Comparison of ENCODE assay signal across 25 mouse cellular contexts in genomic region chr10:7258607-7259006, GRCm38 (mm10). TPM values are rescaled to one million over a fixed set of nuclear protein-coding genes. Genes with fewer than 3 reads are reported as not detected.
A peak's percentile ranks its signal among the peaks of the same experiment; 100 is the strongest.
DNase-seq lines count a peak whose midpoint lies in the region; ATAC-seq and TF ChIP-seq lines count a peak whose summit lies in the region.
"Had no signal": no experiment of that assay in that cellular context is flagged by ENCODE, and none has a peak within 500 bp of the region (broad histone marks: within the 10 kb centered on the region; RNA-seq: fewer than 3 reads in every experiment).

No protein-coding gene starts in this region.

- no peak overlapping the region for H3K27ac ChIP-seq in hindbrain, embryonic 14.5 days
- no peak overlapping the region for H3K27ac ChIP-seq in hindbrain, embryonic 13.5 days
- no peak overlapping the region for H3K27ac ChIP-seq in lung, postnatal 0 days (ENCODE audit: low read length)
- no peak overlapping the region; the same call in 1 of the 2 replicates for H3K27ac ChIP-seq in kidney, embryonic 16.5 days (ENCODE audit: low read length)
- H3K27ac ChIP-seq: embryonic facial prominence, embryonic 13.5 days; forebrain, embryonic 15.5 days; heart, embryonic 10.5 days; hindbrain, postnatal 0 days; limb, embryonic 15.5 days; liver, embryonic 14.5 days; stomach, embryonic 15.5 days had no signal

- WGBS in hindbrain, embryonic 14.5 days, result 89% methylated on average over 5 of the region's 5 CpGs
- WGBS in hindbrain, embryonic 13.5 days, result 93% methylated on average over 5 of the region's 5 CpGs
- WGBS in lung, postnatal 0 days, result 58% methylated on average over 5 of the region's 5 CpGs
- 71% methylated on average over 5 of the region's 5 CpGs for WGBS in kidney, embryonic 16.5 days

- no peak overlapping the region for H3K4me2 ChIP-seq in hindbrain, embryonic 14.5 days (replicated peaks)
- H3K4me2 ChIP-seq in hindbrain, embryonic 13.5 days, result no peak overlapping the region
- no peak overlapping the region for H3K4me2 ChIP-seq in lung, postnatal 0 days (replicated peaks; ENCODE audit: low read depth, low read length)
- H3K4me2 ChIP-seq in kidney, embryonic 16.5 days (replicated peaks; ENCODE audit: low read depth, low read length), result no peak overlapping the region
- H3K4me2 ChIP-seq: embryonic facial prominence, embryonic 13.5 days; forebrain, embryonic 15.5 days; limb, embryonic 15.5 days; midbrain, embryonic 11.5 days; stomach, embryonic 15.5 days had no signal

- H3K9me3 ChIP-seq in hindbrain, embryonic 14.5 days (ENCODE audit: control insufficient read depth, low read length), result 0 out of 2 replicates have a peak, but pooled peaks cover 4% of the 10 kb centered on the region
- H3K9me3 ChIP-seq in hindbrain, embryonic 13.5 days, result no peaks in the 10 kb centered on the region
- no peaks in the 10 kb centered on the region for H3K9me3 ChIP-seq in lung, postnatal 0 days (ENCODE audit: low read length)
- H3K9me3 ChIP-seq in kidney, embryonic 16.5 days (ENCODE audit: low read length), result no peaks in the 10 kb centered on the region
- H3K9me3 ChIP-seq: embryonic facial prominence, embryonic 13.5 days; forebrain, embryonic 15.5 days; G1E; heart, embryonic 10.5 days; limb, embryonic 15.5 days; stomach, embryonic 15.5 days had no signal

- no peaks in the 10 kb centered on the region for H3K4me1 ChIP-seq in hindbrain, embryonic 14.5 days (replicated peaks; ENCODE audit: control insufficient read depth, insufficient read depth, low read length)
- H3K4me1 ChIP-seq in hindbrain, embryonic 13.5 days (replicated peaks), result no peaks in the 10 kb centered on the region
- no peaks in the 10 kb centered on the region for H3K4me1 ChIP-seq in lung, postnatal 0 days (ENCODE audit: insufficient read depth, low read depth, low read length)
- no peaks in the 10 kb centered on the region for H3K4me1 ChIP-seq in kidney, embryonic 16.5 days (ENCODE audit: insufficient read depth, low read length)
- H3K4me1 ChIP-seq: forebrain, embryonic 15.5 days; heart, embryonic 10.5 days; stomach, embryonic 15.5 days had no signal

- no peak overlapping the region for H3K9ac ChIP-seq in hindbrain, embryonic 14.5 days
- H3K9ac ChIP-seq in hindbrain, embryonic 13.5 days, result no peak overlapping the region
- no peak overlapping the region for H3K9ac ChIP-seq in lung, postnatal 0 days (replicated peaks; ENCODE audit: low read depth)
- no peak overlapping the region for H3K9ac ChIP-seq in kidney, embryonic 16.5 days (replicated peaks; ENCODE audit: low read length)
- H3K9ac ChIP-seq: embryonic facial prominence, embryonic 13.5 days; forebrain, embryonic 15.5 days; limb, embryonic 15.5 days; liver, embryonic 14.5 days; stomach, embryonic 15.5 days had no signal

- ATAC-seq in hindbrain, embryonic 14.5 days (ENCODE audit: low FRiP score), result no peak
- no peak for ATAC-seq in hindbrain, embryonic 13.5 days (ENCODE audit: low FRiP score)
- ATAC-seq in lung, postnatal 0 days, result peak; percentile 80
- peak; percentile 88 for ATAC-seq in kidney, embryonic 16.5 days (ENCODE audit: low FRiP score, low TSS enrichment)
- ATAC-seq: forebrain, embryonic 15.5 days; hindbrain, postnatal 0 days; intestine, embryonic 16.5 days had no signal

- no peak overlapping the region for H3K4me3 ChIP-seq in hindbrain, embryonic 14.5 days (replicated peaks; ENCODE audit: low read length)
- no peak overlapping the region for H3K4me3 ChIP-seq in hindbrain, embryonic 13.5 days
- no peak overlapping the region for H3K4me3 ChIP-seq in lung, postnatal 0 days (ENCODE audit: low read depth, low read length)
- H3K4me3 ChIP-seq in kidney, embryonic 16.5 days (ENCODE audit: low read length), result no peak overlapping the region
- H3K4me3 ChIP-seq: embryonic facial prominence, embryonic 13.5 days; forebrain, embryonic 15.5 days; heart, embryonic 10.5 days; limb, embryonic 15.5 days; stomach, embryonic 15.5 days had no signal

- peak; percentile 49; the same call in 1 of the 2 replicates for TF ChIP-seq EP300 in lung, postnatal 0 days (IDR thresholded peaks at IDR 0.05)

- H3K27me3 ChIP-seq in hindbrain, embryonic 14.5 days (ENCODE audit: control insufficient read depth, insufficient read depth, low read length), result no peaks in the 10 kb centered on the region
- no peaks in the 10 kb centered on the region for H3K27me3 ChIP-seq in hindbrain, embryonic 13.5 days
- no peaks in the 10 kb centered on the region for H3K27me3 ChIP-seq in lung, postnatal 0 days (replicated peaks; ENCODE audit: insufficient read depth, low read length)
- no peaks in the 10 kb centered on the region for H3K27me3 ChIP-seq in kidney, embryonic 16.5 days (ENCODE audit: insufficient read depth, low read length)
- H3K27me3 ChIP-seq: CH12.LX; embryonic facial prominence, embryonic 13.5 days; forebrain, embryonic 15.5 days; limb, embryonic 15.5 days; stomach, embryonic 15.5 days had no signal

- no peak for TF ChIP-seq CTCF in lung, postnatal 0 days (IDR thresholded peaks at IDR 0.05)

- no peaks in the 10 kb centered on the region for H3K36me3 ChIP-seq in hindbrain, embryonic 14.5 days (replicated peaks; ENCODE audit: control insufficient read depth, insufficient read depth)
- no peaks in the 10 kb centered on the region for H3K36me3 ChIP-seq in hindbrain, embryonic 13.5 days
- no peaks in the 10 kb centered on the region for H3K36me3 ChIP-seq in lung, postnatal 0 days (ENCODE audit: insufficient read depth, low read length)
- H3K36me3 ChIP-seq in kidney, embryonic 16.5 days (ENCODE audit: insufficient read depth, low read length), result no peaks in the 10 kb centered on the region
- H3K36me3 ChIP-seq: embryonic facial prominence, embryonic 13.5 days; forebrain, embryonic 15.5 days; G1E; heart, embryonic 10.5 days; limb, embryonic 15.5 days; stomach, embryonic 15.5 days had no signal

- peak; percentile 18 for DNase-seq in hindbrain, embryonic 14.5 days (ENCODE audit: low spot score)
- DNase-seq in lung, postnatal 0 days (ENCODE audit: low spot score), result peak; percentile 49
- DNase-seq in lung, postnatal 4 days, result no peak
- peak; percentile 52 for DNase-seq in yolk sac, embryonic 10.5 days (ENCODE audit: low spot score)
- no peak for DNase-seq in adrenal gland, adult 8-10 months
- DNase-seq in urinary bladder, postnatal 36 days (ENCODE audit: low spot score in 2 of 2), result no peak
- DNase-seq: adrenal gland, adult 2 months; cerebellum, adult 11-12 months; cerebellum, postnatal 10 days; layer of hippocampus, adult 9-11 months; left cerebral cortex, postnatal 4 days; thymus, postnatal 25 days had no signal

RNA-seq across cellular contexts. Expression of gene Cnksr3, which starts 46.6 kb away (rescaled TPM):
- polyA plus RNA-seq in hindbrain, embryonic 14.5 days (2014; fragmentation: Nextera tagmentation; extraction: Ambion mirVana), result 3.0 and 3.8 TPM in 2 replicates
- 3.0 and 3.4 TPM in 2 replicates for polyA plus RNA-seq in hindbrain, embryonic 13.5 days (2015; fragmentation: Nextera tagmentation; extraction: Ambion mirVana)
- 7.4 and 7.6 TPM in 2 replicates for polyA plus RNA-seq in lung, postnatal 0 days (2015; fragmentation: Nextera tagmentation; extraction: Ambion mirVana)
- 18.5 and 19.9 TPM in 2 replicates for polyA plus RNA-seq in kidney, embryonic 16.5 days (2015; fragmentation: Nextera tagmentation; extraction: Ambion mirVana)
- total RNA-seq in adrenal gland, adult 8-10 months (2022), result 10 to 100 TPM; 15.9 to 17.5 (median 15.9) TPM
- total RNA-seq: G1E had no signal
- polyA plus RNA-seq: G1E had no signal

Comparison
In these comparisons a context has a peak if more than half of its experiments do, and no peak if none do; other contexts are left out.
1. DNase-seq: peak in hindbrain, embryonic 14.5 days (single experiment), lung, postnatal 0 days (single experiment) and yolk sac, embryonic 10.5 days (single experiment); none in lung, postnatal 4 days (0 of 2), adrenal gland, adult 8-10 months (single experiment) and urinary bladder, postnatal 36 days (0 of 2).
2. ATAC-seq: peak in lung, postnatal 0 days (single experiment) and kidney, embryonic 16.5 days (single experiment); none in hindbrain, embryonic 14.5 days (single experiment) and hindbrain, embryonic 13.5 days (single experiment).